Mouse (Mus musculus) hindbrain, embryonic 12.5 days (tissue): ENCODE data around the gene C5ar2. TPM values are rescaled to one million over a fixed set of nuclear protein-coding genes. Genes with fewer than 3 reads are reported as not detected.

Source experiments
- ATAC-seq: fragments of 200-750 bp; cut with Nextera tagmentation; 2 replicates; pipeline ENCODE4 v1.8.0; 2017; ENCODE audit warnings: moderate TSS enrichment; ENCODE audit not compliant: low FRiP score
- H3K27ac ChIP-seq: fragments of 300-500 bp; sonication (generic); 2 replicates; pipeline ENCODE4 v1.5.1; 2016; ENCODE audit warnings: mild to moderate bottlenecking
- H3K27me3 ChIP-seq: fragments of 300-500 bp; sonication (generic); 2 replicates; pipeline ENCODE4 v1.6.1; 2016; ENCODE audit warnings: mild to moderate bottlenecking
- H3K36me3 ChIP-seq: fragments of 300-500 bp; sonication (generic); 2 replicates; pipeline ENCODE4 v1.6.1; 2016; ENCODE audit warnings: mild to moderate bottlenecking
- H3K4me1 ChIP-seq: fragments of 300-500 bp; sonication (generic); 2 replicates; pipeline ENCODE4 v1.6.1; 2016
- H3K4me2 ChIP-seq: fragments of 300-500 bp; sonication (generic); replicated peaks from 2 replicates; pipeline ENCODE4 v1.6.1; 2016; ENCODE audit warnings: mild to moderate bottlenecking
- H3K4me3 ChIP-seq: fragments of 300-500 bp; sonication (generic); 2 replicates; pipeline ENCODE4 v1.5.1; 2016; ENCODE audit warnings: mild to moderate bottlenecking
- H3K9ac ChIP-seq: fragments of 300-500 bp; sonication (generic); 2 replicates; pipeline ENCODE4 v1.6.1; 2016; ENCODE audit warnings: mild to moderate bottlenecking, moderate library complexity
- H3K9me3 ChIP-seq: fragments of 300-500 bp; sonication (generic); replicated peaks from 2 replicates; pipeline ENCODE4 v1.6.1; 2016; ENCODE audit warnings: mild to moderate bottlenecking
- WGBS: fragments of 180-500 bp; shearing (Covaris S2); methylation state at CpG from one replicate; pipeline ENCODE4 v1.1.7; 2016; 5-methylcytosine and 5-hydroxymethylcytosine counted together
- polyA plus RNA-seq: library from polyadenylated mRNA; unstranded; fragments of >200 nt; fragmentation: Nextera tagmentation; extraction: Ambion mirVana; gene quantifications from 2 replicates; pipeline ENCODE4 v1.2.1, GENCODE M21; 2016

Gene C5ar2
- not detected in 2 replicates for polyA plus RNA-seq

GRCm38 (mm10) chr7:16244067-16244466, at the start of gene C5ar2:
C5ar2 (minus strand) TSS chr7:16244154.
- H3K4me3 ChIP-seq, result no peak within 1 kb of the TSS
- H3K36me3 ChIP-seq, result no peaks in the 10 kb centered on the region
- no peaks in the 10 kb centered on the region for H3K27me3 ChIP-seq
- no peaks in the 10 kb centered on the region for H3K4me1 ChIP-seq
- no peak within 1 kb of the TSS for H3K27ac ChIP-seq
- no peaks in the 10 kb centered on the region for H3K9me3 ChIP-seq
- no peak within 1 kb of the TSS for H3K4me2 ChIP-seq
- H3K9ac ChIP-seq, result no peak within 1 kb of the TSS
- ATAC-seq, result no peak
- WGBS, result 77% methylated on average over 5 of the region's 5 CpGs

GRCm38 (mm10) chr7:16287791-16288190, 43.8 kb upstream of the C5ar2 start:
- H3K27me3 ChIP-seq, result no peaks in the 10 kb centered on the region
- no peak for ATAC-seq
- H3K4me3 ChIP-seq, result no peak overlapping the region
- H3K9ac ChIP-seq, result no peak overlapping the region
- 94% methylated on average over 1 of the region's 1 CpGs for WGBS
- peaks cover 10% of the 10 kb centered on the region for H3K4me1 ChIP-seq
- no peak overlapping the region for H3K27ac ChIP-seq
- H3K36me3 ChIP-seq, result peaks cover 12% of the 10 kb centered on the region
- no peak overlapping the region for H3K4me2 ChIP-seq
- no peaks in the 10 kb centered on the region for H3K9me3 ChIP-seq

GRCm38 (mm10) chr7:16287016-16287415, 43.1 kb upstream of the C5ar2 start:
- no peaks in the 10 kb centered on the region for H3K9me3 ChIP-seq
- ATAC-seq, result no peak
- H3K9ac ChIP-seq, result peak overlapping the region; percentile 70
- H3K4me2 ChIP-seq, result peak overlapping the region; percentile 52
- H3K27ac ChIP-seq, result no peak overlapping the region; the same call in 1 of the 2 replicates
- peak overlapping the region; percentile 69 for H3K4me3 ChIP-seq
- H3K36me3 ChIP-seq, result peaks cover 20% of the 10 kb centered on the region
- H3K4me1 ChIP-seq, result peaks cover 10% of the 10 kb centered on the region
- no peaks in the 10 kb centered on the region for H3K27me3 ChIP-seq
- 79% methylated on average over 2 of the region's 2 CpGs for WGBS

- H3K36me3 ChIP-seq, result peaks cover 27% of the 10 kb centered on the region
- no peaks in the 10 kb centered on the region for H3K9me3 ChIP-seq
- H3K9ac ChIP-seq, result peak within 1 kb of the TSS; percentile 70
- under 1% methylated on average over 70 of the region's 70 CpGs for WGBS
- peak within 1 kb of the TSS; percentile 92 for H3K27ac ChIP-seq
- H3K4me1 ChIP-seq, result peaks cover 10% of the 10 kb centered on the region
- peak; percentile 95 for ATAC-seq
- H3K27me3 ChIP-seq, result no peaks in the 10 kb centered on the region
- peak within 1 kb of the TSS; percentile 69 for H3K4me3 ChIP-seq
- peak within 1 kb of the TSS; percentile 52 for H3K4me2 ChIP-seq
Measured at GRCm38 (mm10) chr7:16286026-16286961, 42.3 kb upstream of the C5ar2 start, which contains the start of gene Ccdc9. Ccdc9 (minus strand) TSS chr7:16286795.

- Histone ChIP-seq H3K27ac (peak overlapping the region; percentile 92; the same call in 1 of the 2 replicates), H3K27me3 (no peaks in the 10 kb centered on the region), H3K4me3 (peak overlapping the region; percentile 69), H3K9ac (peak overlapping the region; percentile 13; the same call in 1 of the 2 replicates), H3K4me1 (peaks cover 10% of the 10 kb centered on the region), H3K9me3 (no peaks in the 10 kb centered on the region), H3K36me3 (peaks cover 34% of the 10 kb centered on the region), H3K4me2 (peak overlapping the region; percentile 52)
- ATAC-seq, result peak; percentile 64
- WGBS, result 4% methylated on average over 14 of the region's 14 CpGs
Measured at GRCm38 (mm10) chr7:16285450-16286025, 41.6 kb upstream of the C5ar2 start.

GRCm38 (mm10) chr7:16284904-16285303, 41.0 kb upstream of the C5ar2 start:
- Histone ChIP-seq H3K4me2 (peak overlapping the region; percentile 52), H3K9ac (no peak overlapping the region), H3K9me3 (no peaks in the 10 kb centered on the region), H3K4me3 (peak overlapping the region; percentile 69; the same call in 1 of the 2 replicates), H3K36me3 (peaks cover 38% of the 10 kb centered on the region), H3K27ac (no peak overlapping the region), H3K27me3 (no peaks in the 10 kb centered on the region), H3K4me1 (peaks cover 10% of the 10 kb centered on the region)
- no peak for ATAC-seq
- 76% methylated on average over 9 of the region's 9 CpGs for WGBS

GRCm38 (mm10) chr7:16284001-16284400, 40.0 kb upstream of the C5ar2 start:
- no peak for ATAC-seq
- H3K9me3 ChIP-seq, result no peaks in the 10 kb centered on the region
- no peak overlapping the region for H3K27ac ChIP-seq
- H3K9ac ChIP-seq, result no peak overlapping the region
- peaks cover 44% of the 10 kb centered on the region for H3K36me3 ChIP-seq
- H3K27me3 ChIP-seq, result no peaks in the 10 kb centered on the region
- H3K4me1 ChIP-seq, result peaks cover 10% of the 10 kb centered on the region
- WGBS, result 94% methylated on average over 8 of the region's 8 CpGs
- no peak overlapping the region for H3K4me3 ChIP-seq
- no peak overlapping the region for H3K4me2 ChIP-seq

GRCm38 (mm10) chr7:16282334-16282733, 38.4 kb upstream of the C5ar2 start:
- Histone ChIP-seq H3K4me2 (no peak overlapping the region), H3K9me3 (no peaks in the 10 kb centered on the region), H3K4me1 (peaks cover 10% of the 10 kb centered on the region), H3K36me3 (peaks cover 60% of the 10 kb centered on the region), H3K27me3 (no peaks in the 10 kb centered on the region), H3K27ac (no peak overlapping the region), H3K9ac (no peak overlapping the region), H3K4me3 (no peak overlapping the region)
- ATAC-seq, result no peak
- WGBS, result 85% methylated on average over 13 of the region's 13 CpGs

- no peaks in the 10 kb centered on the region for H3K9me3 ChIP-seq
- ATAC-seq, result no peak
- no peak overlapping the region for H3K27ac ChIP-seq
- H3K4me3 ChIP-seq, result no peak overlapping the region
- H3K4me1 ChIP-seq, result peaks cover 9% of the 10 kb centered on the region
- H3K27me3 ChIP-seq, result peaks cover 3% of the 10 kb centered on the region; the same call in 1 of the 2 replicates
- no peak overlapping the region for H3K9ac ChIP-seq
- WGBS, result 94% methylated on average over 11 of the region's 11 CpGs
- peaks cover 75% of the 10 kb centered on the region for H3K36me3 ChIP-seq
- no peak overlapping the region for H3K4me2 ChIP-seq
Measured at GRCm38 (mm10) chr7:16280721-16281120, 36.8 kb upstream of the C5ar2 start.

- H3K4me2 ChIP-seq, result peak overlapping the region; percentile 93; the same call in 1 of the 2 replicates
- WGBS, result 88% methylated on average over 10 of the region's 10 CpGs
- peaks cover 44% of the 10 kb centered on the region for H3K36me3 ChIP-seq
Measured at GRCm38 (mm10) chr7:16274922-16275890, 31.3 kb upstream of the C5ar2 start.

GRCm38 (mm10) chr7:16273766-16274140, 29.8 kb upstream of the C5ar2 start:
- ATAC-seq, result peak; percentile 78
- Histone ChIP-seq H3K9ac (peak overlapping the region; percentile 88), H3K9me3 (no peaks in the 10 kb centered on the region), H3K27ac (peak overlapping the region; percentile 94), H3K36me3 (peaks cover 36% of the 10 kb centered on the region), H3K4me1 (peaks cover 28% of the 10 kb centered on the region), H3K4me2 (peak overlapping the region; percentile 93), H3K27me3 (peaks cover 12% of the 10 kb centered on the region), H3K4me3 (peak overlapping the region; percentile 82)
- under 1% methylated on average over 18 of the region's 18 CpGs for WGBS

More at GRCm38 (mm10) chr7:16274922-16275890, 31.3 kb upstream of the C5ar2 start:
- Histone ChIP-seq H3K9me3 (no peaks in the 10 kb centered on the region), H3K4me1 (peaks cover 28% of the 10 kb centered on the region), H3K9ac (no peak overlapping the region), H3K4me3 (no peak overlapping the region), H3K27ac (0 out of 2 replicates have a peak overlapping the region, but pooled peaks have one; percentile 94), H3K27me3 (peaks cover 12% of the 10 kb centered on the region)
- ATAC-seq, result no peak
